Mouse (Mus musculus) midbrain, embryonic 16.5 days (tissue): ENCODE measurements around the gene Calm5. TPM values are rescaled to one million over a fixed set of nuclear protein-coding genes. Genes with fewer than 3 reads are reported as not detected.
"Not testable (repeated sequence)": the region's sequence is repeated elsewhere in the genome, so short reads cannot be mapped to it uniquely, and the experiment has no call there.

ENCODE experiments used
- ATAC-seq: fragments of 200-750 bp; cut with Nextera tagmentation; 2 replicates; pipeline ENCODE4 v1.8.0; 2017; ENCODE audit warnings: moderate TSS enrichment
- H3K27ac ChIP-seq: fragments of 300-500 bp; sonication (generic); 2 replicates; pipeline ENCODE4 v1.5.1; 2014; ENCODE audit warnings: mild to moderate bottlenecking, low read length, mixed read lengths
- H3K27me3 ChIP-seq: fragments of 300-500 bp; sonication (generic); 2 replicates; pipeline ENCODE4 v1.6.1; 2014; ENCODE audit warnings: low read depth, low read length, mixed read lengths; ENCODE audit not compliant: control insufficient read depth, insufficient read depth
- H3K36me3 ChIP-seq: fragments of 300-500 bp; sonication (generic); 2 replicates; pipeline ENCODE4 v1.6.1; 2014; ENCODE audit warnings: mild to moderate bottlenecking, low read length, moderate library complexity, mixed read lengths; ENCODE audit not compliant: control insufficient read depth, insufficient read depth
- H3K4me1 ChIP-seq: fragments of 300-500 bp; sonication (generic); 2 replicates; pipeline ENCODE4 v1.6.1; 2014; ENCODE audit warnings: mild to moderate bottlenecking, low read length, mixed read lengths; ENCODE audit not compliant: control insufficient read depth, insufficient read depth
- H3K4me2 ChIP-seq: fragments of 300-500 bp; sonication (generic); 2 replicates; pipeline ENCODE4 v1.6.1; 2014; ENCODE audit warnings: mild to moderate bottlenecking, low read length, mixed read lengths
- H3K4me3 ChIP-seq: fragments of 300-500 bp; sonication (generic); 2 replicates; pipeline ENCODE4 v1.5.1; 2014; ENCODE audit warnings: low read depth, mild to moderate bottlenecking, low read length, moderate library complexity, mixed read lengths
- H3K9ac ChIP-seq: fragments of 300-500 bp; sonication (generic); 2 replicates; pipeline ENCODE4 v1.6.1; 2014; ENCODE audit warnings: low read depth, low read length, mixed read lengths
- H3K9me3 ChIP-seq: fragments of 300-500 bp; sonication (generic); replicated peaks from 2 replicates; pipeline ENCODE4 v1.6.1; 2014; ENCODE audit warnings: mild to moderate bottlenecking, low read length, mixed read lengths; ENCODE audit not compliant: control insufficient read depth, poor library complexity, severe bottlenecking
- WGBS: fragments of 180-500 bp; shearing (Covaris S2); extraction: QIAGEN DNeasy Blood & Tissue Kit; methylation state at CpG from one replicate; pipeline ENCODE4 v1.1.7; 2014; 5-methylcytosine and 5-hydroxymethylcytosine counted together
- polyA plus RNA-seq: library from polyadenylated mRNA; unstranded; fragments of >200 nt; fragmentation: Nextera tagmentation; extraction: Ambion mirVana; gene quantifications from 2 replicates; pipeline ENCODE4 v1.2.1, GENCODE M21; 2015

The Calm5 gene
- not detected in 2 replicates for polyA plus RNA-seq

DNA sequence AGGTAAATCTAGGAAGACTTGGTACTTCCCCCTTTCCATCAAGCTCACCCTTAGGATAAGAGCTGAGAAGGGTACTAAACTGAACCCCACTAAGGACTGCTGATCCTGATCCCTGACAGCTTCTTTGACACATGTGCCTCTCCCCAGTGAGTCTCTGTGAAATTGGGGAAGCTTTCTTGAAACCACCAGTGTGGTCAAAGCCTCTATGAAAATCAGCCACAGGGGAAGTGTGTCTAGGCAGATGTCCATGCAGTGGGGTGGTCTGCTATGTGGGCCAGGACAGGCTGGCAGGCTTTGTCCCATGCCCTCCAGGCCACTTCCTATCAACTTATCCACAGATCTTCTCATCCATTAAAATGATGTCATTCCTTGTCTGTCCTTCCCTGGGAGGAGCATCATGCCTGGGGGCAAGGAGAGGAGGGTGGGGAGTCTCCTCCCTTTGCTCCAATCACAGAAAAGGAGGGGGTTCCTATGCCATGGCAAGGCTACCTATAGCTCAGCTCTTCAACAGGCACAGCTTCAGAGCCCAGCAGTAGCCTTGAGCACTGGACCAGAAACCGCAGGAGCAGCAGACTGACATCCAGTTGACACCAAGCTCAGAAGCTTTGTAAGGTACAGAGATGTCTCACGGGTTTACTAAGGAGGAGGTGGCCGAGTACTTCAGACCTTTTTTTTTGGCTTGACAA, at the start of gene Calm5:
Gene Calm5 (plus strand): TSS at position 526 of the 686 bp plus-strand sequence.
- not testable (repeated sequence) for H3K4me2 ChIP-seq, H3K36me3 ChIP-seq, ATAC-seq, H3K9ac ChIP-seq, H3K4me1 ChIP-seq, H3K27me3 ChIP-seq, H3K9me3 ChIP-seq, H3K4me3 ChIP-seq, H3K27ac ChIP-seq
- whole genome bisulfite sequencing, result 83% methylated on average over 3 of the region's 3 CpGs

- no peak for ATAC-seq
- no peaks in the 10 kb centered on the region for H3K36me3 ChIP-seq
- no peak within 1 kb of the TSS for H3K9ac ChIP-seq
- no peaks in the 10 kb centered on the region for H3K9me3 ChIP-seq
- no peak within 1 kb of the TSS for H3K4me3 ChIP-seq
- H3K27me3 ChIP-seq, result no peaks in the 10 kb centered on the region
- 90% methylated on average over 13 of the region's 13 CpGs for WGBS
- no peaks in the 10 kb centered on the region for H3K4me1 ChIP-seq
- no peak within 1 kb of the TSS for H3K4me2 ChIP-seq
- no peak within 1 kb of the TSS for H3K27ac ChIP-seq
Measured at GRCm38 (mm10) chr13:3804186-3804585, 49.8 kb upstream of the Calm5 start, which contains the start of gene Calml3. Gene Calml3 (minus strand): TSS chr13:3804316.

DNA sequence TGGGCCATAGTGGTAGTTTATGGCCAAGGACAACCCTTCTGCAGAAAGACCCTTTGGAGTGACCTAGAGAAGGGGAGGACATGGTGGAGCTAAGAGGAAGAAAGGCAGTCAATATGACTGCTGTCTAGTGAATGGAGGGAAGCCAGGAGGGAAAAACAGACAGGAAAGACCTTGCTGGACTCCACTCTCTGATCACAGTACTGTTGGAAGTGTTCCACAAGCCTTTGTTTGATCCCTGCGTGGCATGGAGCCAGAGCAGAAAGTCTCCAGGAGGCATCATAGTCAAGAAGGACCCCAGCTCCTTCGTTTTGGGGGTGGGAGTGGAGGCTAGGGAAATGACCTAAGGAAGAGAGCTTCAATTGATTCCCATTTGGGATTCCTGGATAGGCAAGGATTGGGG, 48.8 kb upstream of the Calm5 start:
- no peaks in the 10 kb centered on the region for H3K27me3 ChIP-seq
- H3K4me1 ChIP-seq, result no peaks in the 10 kb centered on the region
- H3K27ac ChIP-seq, result no peak overlapping the region
- H3K36me3 ChIP-seq, result no peaks in the 10 kb centered on the region
- H3K9me3 ChIP-seq, result no peaks in the 10 kb centered on the region
- ATAC-seq, result no peak
- H3K9ac ChIP-seq, result no peak overlapping the region
- H3K4me3 ChIP-seq, result no peak overlapping the region
- 57% methylated on average over 2 of the region's 2 CpGs for WGBS
- no peak overlapping the region for H3K4me2 ChIP-seq

DNA sequence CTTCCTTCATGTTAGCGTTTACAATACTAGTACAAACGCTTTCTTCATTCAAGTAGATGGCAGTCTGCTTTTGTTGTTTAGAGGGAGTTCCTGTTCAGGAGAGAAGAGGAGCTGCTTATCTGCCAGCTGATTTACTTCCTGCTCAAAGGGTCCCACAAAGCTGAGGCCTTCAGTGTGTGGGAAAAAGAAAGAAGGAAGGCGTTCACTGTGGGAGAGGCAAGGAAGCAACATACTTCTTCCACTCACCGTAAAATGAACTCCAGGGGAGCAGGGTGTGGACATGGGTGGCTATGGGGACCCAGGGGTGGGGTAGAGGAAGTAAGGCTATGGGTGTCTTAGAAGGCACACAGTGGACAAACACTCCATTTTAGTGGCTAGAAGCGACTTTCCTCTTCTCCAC, 48.3 kb upstream of the Calm5 start:
- 90% methylated on average over 5 of the region's 5 CpGs for WGBS
- Histone ChIP-seq H3K27ac (no peak overlapping the region), H3K36me3 (no peaks in the 10 kb centered on the region), H3K4me2 (no peak overlapping the region), H3K9ac (no peak overlapping the region), H3K27me3 (no peaks in the 10 kb centered on the region), H3K4me1 (no peaks in the 10 kb centered on the region), H3K9me3 (no peaks in the 10 kb centered on the region), H3K4me3 (no peak overlapping the region)
- no peak for ATAC-seq

DNA sequence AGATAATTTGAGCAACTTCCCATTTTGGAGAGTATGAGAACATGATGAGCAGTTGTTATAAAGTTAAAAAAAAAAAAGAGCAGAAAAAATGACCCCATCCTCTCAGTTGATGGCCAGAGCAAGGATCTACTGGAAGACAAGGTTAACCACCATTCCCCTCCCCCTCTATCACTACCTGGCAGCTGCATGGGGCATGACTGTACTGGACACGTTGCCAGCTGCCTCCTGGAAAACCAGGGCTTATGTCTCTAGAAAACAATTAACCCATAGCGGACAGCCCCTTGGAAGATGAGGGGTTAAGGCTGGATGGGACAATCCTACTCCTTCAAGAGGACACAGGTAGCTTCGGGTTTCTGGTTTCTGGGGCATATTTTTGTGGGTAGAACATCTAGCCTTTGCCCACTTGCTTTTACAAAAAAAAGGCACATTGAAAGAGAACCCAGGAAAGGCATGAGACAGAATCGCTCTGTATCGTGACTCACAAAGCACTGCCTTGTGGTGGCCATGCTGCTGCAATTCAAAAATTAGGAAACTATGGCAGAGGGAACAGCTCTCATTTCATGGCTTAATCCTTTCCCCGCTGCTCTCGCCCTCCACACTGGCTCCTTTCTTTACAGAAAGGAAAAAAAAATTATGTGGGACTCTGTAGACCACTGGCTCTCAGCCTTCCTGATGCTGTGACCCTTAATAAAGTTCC, 46.7 kb upstream of the Calm5 start:
- Histone ChIP-seq H3K4me1 (no peaks in the 10 kb centered on the region), H3K27me3 (no peaks in the 10 kb centered on the region), H3K4me3 (no peak overlapping the region), H3K9ac (no peak overlapping the region), H3K4me2 (no peak overlapping the region), H3K36me3 (no peaks in the 10 kb centered on the region), H3K27ac (no peak overlapping the region), H3K9me3 (no peaks in the 10 kb centered on the region)
- WGBS, result 75% methylated on average over 7 of the region's 7 CpGs
- ATAC-seq, result no peak

- 85% methylated on average over 5 of the region's 5 CpGs for WGBS
- Histone ChIP-seq H3K27me3 (no peaks in the 10 kb centered on the region), H3K4me3 (no peak overlapping the region), H3K4me1 (no peaks in the 10 kb centered on the region), H3K4me2 (no peak overlapping the region), H3K9me3 (no peaks in the 10 kb centered on the region), H3K9ac (no peak overlapping the region), H3K27ac (no peak overlapping the region), H3K36me3 (no peaks in the 10 kb centered on the region)
- ATAC-seq, result no peak
Measured at GRCm38 (mm10) chr13:3818012-3818739, 35.8 kb upstream of the Calm5 start.

GRCm38 (mm10) chr13:3818740-3819076, 35.3 kb upstream of the Calm5 start:
- no peaks in the 10 kb centered on the region for H3K4me1 ChIP-seq
- 88% methylated on average over 2 of the region's 2 CpGs for WGBS
- no peaks in the 10 kb centered on the region for H3K9me3 ChIP-seq
- no peak overlapping the region for H3K4me2 ChIP-seq
- no peak overlapping the region for H3K9ac ChIP-seq
- ATAC-seq, result no peak
- no peaks in the 10 kb centered on the region for H3K27me3 ChIP-seq
- H3K4me3 ChIP-seq, result no peak overlapping the region
- no peaks in the 10 kb centered on the region for H3K36me3 ChIP-seq
- H3K27ac ChIP-seq, result no peak overlapping the region

- no peaks in the 10 kb centered on the region for H3K4me1 ChIP-seq
- no peaks in the 10 kb centered on the region for H3K36me3 ChIP-seq
- no peak overlapping the region for H3K9ac ChIP-seq
- no peaks in the 10 kb centered on the region for H3K9me3 ChIP-seq
- H3K27ac ChIP-seq, result no peak overlapping the region
- 66% methylated on average over 4 of the region's 4 CpGs for WGBS
- no peak overlapping the region for H3K4me2 ChIP-seq
- no peaks in the 10 kb centered on the region for H3K27me3 ChIP-seq
- no peak overlapping the region for H3K4me3 ChIP-seq
- ATAC-seq, result no peak
Measured at GRCm38 (mm10) chr13:3822105-3822504, 31.9 kb upstream of the Calm5 start.

- H3K36me3 ChIP-seq, result no peaks in the 10 kb centered on the region
- no peak overlapping the region for H3K9ac ChIP-seq
- no peak overlapping the region for H3K4me2 ChIP-seq
- no peaks in the 10 kb centered on the region for H3K4me1 ChIP-seq
- H3K9me3 ChIP-seq, result no peaks in the 10 kb centered on the region
- H3K4me3 ChIP-seq, result no peak overlapping the region
- no peaks in the 10 kb centered on the region for H3K27me3 ChIP-seq
- no peak for ATAC-seq
- H3K27ac ChIP-seq, result no peak overlapping the region
Measured at GRCm38 (mm10) chr13:3825726-3826125, 28.2 kb upstream of the Calm5 start.
